Mouse (Mus musculus): ENCODE results near the gene Agap1.

Agap1 gene

GRCm38 (mm10) chr1:89580031-89580998 is 125.7 kb downstream of the Agap1 start:
- peak; percentile 65 to 71 for DNase-seq

GRCm38 (mm10) chr1:89580999-89581765 is 126.6 kb downstream of the Agap1 start:
- DNase-seq = peak; percentile 52 to 55

- DNase-seq = no peak
Observed at GRCm38 (mm10) chr1:89581766-89582125, 127.1 kb downstream of the Agap1 start.

- DNase-seq = no peak
Observed at GRCm38 (mm10) chr1:89583369-89583768, 128.8 kb downstream of the Agap1 start.

GRCm38 (mm10) chr1:89586991-89587683 is 132.5 kb downstream of the Agap1 start:
- peak in 1 of 2 experiments; percentile 23 for DNase-seq

- DNase-seq = no peak
Observed at GRCm38 (mm10) chr1:89588154-89588553, 133.5 kb downstream of the Agap1 start.

GRCm38 (mm10) chr1:89590994-89591393 is 136.4 kb downstream of the Agap1 start:
- no peak for DNase-seq

- DNase-seq = no peak
Observed at GRCm38 (mm10) chr1:89593219-89593618, 138.6 kb downstream of the Agap1 start.

- no peak for DNase-seq
Observed at GRCm38 (mm10) chr1:89594999-89595398, 140.4 kb downstream of the Agap1 start.

- peak in 1 of 2 experiments; percentile 27 for DNase-seq
Observed at GRCm38 (mm10) chr1:89595421-89595820, 140.8 kb downstream of the Agap1 start.

- no peak for DNase-seq
Observed at GRCm38 (mm10) chr1:89596223-89596622, 141.6 kb downstream of the Agap1 start.

GRCm38 (mm10) chr1:89598906-89599305 is 144.3 kb downstream of the Agap1 start:
- DNase-seq = no peak

GRCm38 (mm10) chr1:89599983-89600741 is 145.6 kb downstream of the Agap1 start:
- DNase-seq = no peak

- DNase-seq = no peak
Observed at GRCm38 (mm10) chr1:89601349-89601748, 146.7 kb downstream of the Agap1 start.

- DNase-seq = peak in 1 of 2 experiments; percentile 25
Observed at GRCm38 (mm10) chr1:89602879-89603278, 148.3 kb downstream of the Agap1 start.

- peak in 1 of 2 experiments; percentile 51 for DNase-seq
Observed at GRCm38 (mm10) chr1:89606612-89607011, 152.0 kb downstream of the Agap1 start.

GRCm38 (mm10) chr1:89608766-89609165 is 154.2 kb downstream of the Agap1 start:
- DNase-seq = no peak

- DNase-seq = no peak
Observed at GRCm38 (mm10) chr1:89609964-89610363, 155.4 kb downstream of the Agap1 start.

- no peak for DNase-seq
Observed at GRCm38 (mm10) chr1:89611521-89611920, 156.9 kb downstream of the Agap1 start.

- no peak for DNase-seq
Observed at GRCm38 (mm10) chr1:89613234-89613870, 158.7 kb downstream of the Agap1 start.

- DNase-seq = peak in 1 of 2 experiments; percentile 38
Observed at GRCm38 (mm10) chr1:89616556-89616955, 161.9 kb downstream of the Agap1 start.

- peak; percentile 42 to 58 for DNase-seq
Observed at GRCm38 (mm10) chr1:89617336-89617735, 162.7 kb downstream of the Agap1 start.

Measured in lung, adult 18-20 months (tissue).